Mouse (Mus musculus): ENCODE measurements around the gene Slc35f4. TPM values are rescaled to one million over a fixed set of nuclear protein-coding genes. Genes with fewer than 3 reads are reported as not detected.

Slc35f4 gene
- polyA plus RNA-seq (2012; rRNA removed): 0.09 TPM in 1 of 2 replicates, not detected in the other

- WGBS: 11% methylated on average over 6 of the region's 6 CpGs
Observed at GRCm38 (mm10) chr14:49525931-49526291, at the start of gene Slc35f4. Slc35f4 (minus strand) TSS chr14:49526046.

DNA sequence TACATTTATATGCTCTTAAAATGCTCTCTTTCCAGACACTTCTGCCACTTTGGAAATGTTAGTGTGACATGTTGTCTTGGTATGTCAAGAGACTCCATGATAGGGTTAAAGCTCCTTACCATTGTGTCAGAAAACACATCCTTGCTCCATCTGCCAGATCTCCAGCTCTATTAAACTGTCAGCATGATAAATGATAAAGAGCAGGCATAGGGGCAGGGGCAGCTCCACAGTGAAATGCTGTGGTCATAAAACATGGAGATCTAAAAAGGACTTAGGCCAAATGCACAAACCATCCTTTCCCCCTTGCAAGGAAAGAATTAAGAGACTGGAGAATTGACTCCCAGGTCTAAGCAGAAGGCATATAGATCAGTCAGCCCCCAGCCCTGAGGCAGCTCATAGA, 42.5 kb upstream of the Slc35f4 start:
- no peak for DNase-seq (ENCODE audit: low read depth, low spot score)

More at GRCm38 (mm10) chr14:49525931-49526291, at the start of gene Slc35f4:
- DNase-seq (ENCODE audit: low read depth, low spot score): no peak

GRCm38 (mm10) chr14:49560706-49561105, 34.9 kb upstream of the Slc35f4 start:
- WGBS: 66% methylated on average over 2 of the region's 2 CpGs
- DNase-seq (ENCODE audit: low read depth, low spot score): no peak

DNA sequence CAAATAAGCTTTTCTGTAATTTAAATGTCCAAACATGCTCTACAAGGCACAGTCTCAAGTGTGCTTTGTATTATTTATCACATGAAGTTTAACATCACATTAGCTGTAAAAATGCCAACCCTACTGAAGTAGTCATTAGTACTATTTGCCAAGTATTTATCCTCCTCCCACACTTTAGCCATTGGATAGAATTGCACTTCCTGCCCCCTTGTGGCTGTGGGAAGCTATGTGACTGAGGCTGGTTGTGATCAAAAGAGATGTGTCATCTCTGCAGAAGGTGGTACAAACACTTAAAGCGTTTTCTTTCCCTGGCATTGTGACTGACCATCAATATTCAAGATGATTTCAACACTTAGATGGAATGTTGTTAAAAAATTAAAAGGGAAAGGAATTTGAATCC, 14.3 kb upstream of the Slc35f4 start:
- no peak for DNase-seq (ENCODE audit: low read depth, low spot score)
- WGBS: 26% methylated on average over 1 of the region's 1 CpGs

GRCm38 (mm10) chr14:49525176-49525930, 493 bp downstream of the Slc35f4 start:
- WGBS: 2% methylated on average over 62 of the region's 63 CpGs
- peak; percentile 8 for DNase-seq (ENCODE audit: low read depth, low spot score)

- WGBS: 63% methylated on average over 8 of the region's 8 CpGs
- DNase-seq (ENCODE audit: low read depth, low spot score): no peak
Observed at GRCm38 (mm10) chr14:49524665-49525064, 1.2 kb downstream of the Slc35f4 start.

GRCm38 (mm10) chr14:49515096-49515665, 10.7 kb downstream of the Slc35f4 start:
- WGBS: 18% methylated on average over 2 of the region's 2 CpGs
- no peak for DNase-seq (ENCODE audit: low read depth, low spot score)

- 40% methylated on average over 2 of the region's 2 CpGs for WGBS
Observed at GRCm38 (mm10) chr14:49514137-49514536, 11.7 kb downstream of the Slc35f4 start.

GRCm38 (mm10) chr14:49495192-49495591, 30.7 kb downstream of the Slc35f4 start:
- WGBS: 85% methylated on average over 1 of the region's 1 CpGs

More at GRCm38 (mm10) chr14:49514137-49514536, 11.7 kb downstream of the Slc35f4 start:
- DNase-seq (ENCODE audit: low read depth, low spot score): no peak

DNA sequence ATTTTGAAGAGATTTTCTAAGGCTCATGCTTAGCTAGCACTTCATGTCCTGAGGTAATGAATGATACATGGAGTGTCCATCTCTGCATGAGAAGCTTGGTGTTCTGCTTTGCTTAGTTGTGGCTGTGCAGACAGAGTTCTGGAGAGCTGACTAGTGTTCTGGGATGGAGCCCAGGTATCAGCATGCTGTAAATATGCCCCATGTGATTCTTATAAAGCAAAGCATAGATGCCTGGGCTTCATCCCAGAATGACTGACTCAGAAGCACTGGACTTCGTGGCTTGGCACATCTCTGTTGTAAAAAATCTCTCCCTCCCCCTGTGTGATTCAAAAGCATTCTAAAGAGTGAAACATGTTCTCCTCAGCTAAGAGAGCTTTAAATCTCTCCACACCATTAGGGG, 32.1 kb downstream of the Slc35f4 start:
- WGBS: 44% methylated on average over 1 of the region's 1 CpGs
- DNase-seq (ENCODE audit: low read depth, low spot score): no peak

More at GRCm38 (mm10) chr14:49495192-49495591, 30.7 kb downstream of the Slc35f4 start:
- no peak for DNase-seq (ENCODE audit: low read depth, low spot score)

- DNase-seq (ENCODE audit: low read depth, low spot score): no peak
- 78% methylated on average over 3 of the region's 3 CpGs for WGBS
Observed at GRCm38 (mm10) chr14:49492506-49492905, 33.3 kb downstream of the Slc35f4 start.

DNA sequence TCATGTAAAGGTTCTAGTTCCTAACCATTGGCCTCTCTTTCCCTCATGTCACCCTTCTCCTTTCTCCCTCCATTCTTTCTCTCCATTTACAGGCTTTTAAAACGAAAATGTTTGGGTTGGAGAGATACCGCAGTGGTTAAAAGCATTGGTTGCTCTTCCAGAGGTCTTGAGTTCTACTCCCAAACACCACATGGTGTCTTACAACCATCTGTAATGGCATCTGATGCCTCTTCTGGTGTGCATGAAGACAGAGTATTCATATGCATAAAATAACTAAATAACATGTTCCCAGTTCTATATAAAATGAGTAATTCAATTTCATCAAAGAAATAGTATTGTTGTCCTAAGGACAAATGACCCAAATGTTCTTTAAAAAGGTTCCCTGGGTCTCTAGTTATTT, 49.2 kb downstream of the Slc35f4 start:
- no peak for DNase-seq (ENCODE audit: low read depth, low spot score)
- 82% methylated on average over 2 of the region's 2 CpGs for WGBS

DNA sequence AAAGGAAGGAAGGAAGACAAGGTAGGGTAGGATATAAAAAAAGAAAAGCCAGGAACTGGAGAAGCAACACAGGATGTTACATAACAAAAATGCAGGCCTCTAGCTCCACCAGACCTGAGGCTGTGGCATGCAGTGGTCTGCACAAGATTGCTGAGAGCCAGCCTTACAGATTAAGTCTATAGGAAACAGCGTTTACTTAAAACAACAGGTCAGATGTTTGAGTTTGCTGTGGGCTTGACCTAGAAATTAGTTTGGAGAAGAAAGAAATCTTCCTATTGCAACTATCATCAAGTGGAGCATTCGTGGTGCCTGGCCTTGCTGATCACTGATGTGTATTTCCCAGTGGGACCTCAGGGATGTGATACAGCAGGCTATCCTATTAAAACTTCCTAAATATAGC, 64.1 kb downstream of the Slc35f4 start:
- DNase-seq (ENCODE audit: low read depth, low spot score): no peak
- WGBS: 70% methylated on average over 2 of the region's 2 CpGs

GRCm38 (mm10) chr14:49460799-49461198, 65.0 kb downstream of the Slc35f4 start:
- 66% methylated on average over 3 of the region's 3 CpGs for WGBS

DNA sequence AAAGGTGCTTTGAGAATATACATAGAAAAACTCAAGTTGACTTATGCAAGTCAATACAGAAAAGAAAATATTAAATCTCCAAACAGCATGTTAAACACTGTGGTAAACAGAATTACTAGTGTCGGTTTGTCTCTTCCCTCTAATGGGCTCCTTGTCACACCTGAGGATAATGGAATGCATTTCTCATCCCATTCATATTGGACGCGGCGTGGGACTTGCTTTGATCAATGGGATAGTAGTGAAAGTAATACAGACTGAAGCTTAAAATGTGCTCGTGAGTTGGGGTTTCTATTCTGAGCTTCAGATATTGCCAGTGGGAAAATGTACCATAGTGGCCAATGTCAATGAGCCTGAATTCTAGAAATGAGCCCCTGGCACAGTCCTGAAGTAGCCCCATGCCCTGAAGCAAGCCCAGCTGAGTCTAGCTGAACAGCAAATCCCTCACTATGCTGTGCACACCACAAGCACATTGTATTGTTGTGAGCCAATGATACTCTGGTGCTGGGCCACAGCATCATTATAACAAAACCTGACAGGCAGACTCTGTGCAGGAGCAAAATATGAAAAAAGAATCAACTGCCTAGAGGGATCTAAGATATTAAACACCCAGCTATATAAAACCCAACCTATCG, 71.4 kb downstream of the Slc35f4 start:
- WGBS: 55% methylated on average over 6 of the region's 6 CpGs
- no peak for DNase-seq (ENCODE audit: low read depth, low spot score)

More at GRCm38 (mm10) chr14:49460799-49461198, 65.0 kb downstream of the Slc35f4 start:
- no peak for DNase-seq (ENCODE audit: low read depth, low spot score)

GRCm38 (mm10) chr14:49453782-49454181, 72.1 kb downstream of the Slc35f4 start:
- no peak for DNase-seq (ENCODE audit: low read depth, low spot score)
- WGBS: 17% methylated on average over 3 of the region's 3 CpGs

- DNase-seq (ENCODE audit: low read depth, low spot score): no peak
- 65% methylated on average over 7 of the region's 7 CpGs for WGBS
Observed at GRCm38 (mm10) chr14:49447669-49448068, 78.2 kb downstream of the Slc35f4 start.

- WGBS: 55% methylated on average over 7 of the region's 7 CpGs
- DNase-seq (ENCODE audit: low read depth, low spot score): no peak
Observed at GRCm38 (mm10) chr14:49446461-49446860, 79.4 kb downstream of the Slc35f4 start.

GRCm38 (mm10) chr14:49436811-49437210, 89.0 kb downstream of the Slc35f4 start:
- no peak for DNase-seq (ENCODE audit: low read depth, low spot score)
- 76% methylated on average over 3 of the region's 3 CpGs for WGBS

- 76% methylated on average over 5 of the region's 5 CpGs for WGBS
- no peak for DNase-seq (ENCODE audit: low read depth, low spot score)
Observed at GRCm38 (mm10) chr14:49431821-49432220, 94.0 kb downstream of the Slc35f4 start.

DNA sequence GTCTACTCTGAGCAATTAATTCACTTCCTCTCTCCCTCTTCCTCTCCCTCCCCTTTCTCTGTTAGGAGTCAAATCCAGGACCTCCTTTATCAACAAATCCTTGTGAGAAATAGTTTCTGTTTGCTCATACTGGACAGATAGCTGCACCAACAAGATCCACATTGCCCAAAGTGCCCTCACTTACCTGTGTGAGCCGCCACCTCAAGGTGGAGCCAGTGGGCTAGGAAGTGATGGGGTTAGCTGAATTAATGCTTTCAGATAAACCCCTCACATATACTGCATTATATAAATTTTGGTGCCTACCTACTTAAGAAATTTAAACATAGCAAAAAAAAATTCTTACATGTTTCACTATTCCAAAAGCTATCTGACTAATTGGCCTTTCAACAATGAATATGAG, 133.4 kb downstream of the Slc35f4 start:
- no peak for DNase-seq (ENCODE audit: low read depth, low spot score)

More for the DNA sequence above, 133.4 kb downstream of the Slc35f4 start:
- 39% methylated on average over 1 of the region's 1 CpGs for WGBS
